Mouse (Mus musculus) megakaryocyte, embryonic 14.5 days (primary cell): Measurements from ENCODE around the gene Adgrl3.

ENCODE experiments used
- FLI1 ChIP-seq: IDR thresholded peaks from 2 replicates; pipeline ENCODE4 v1.6.1; 2012; ENCODE audit warnings: low read length, inconsistent platforms, mixed read lengths
- GATA1 ChIP-seq: IDR thresholded peaks from 3 replicates; pipeline ENCODE4 v1.6.1; 2012; ENCODE audit warnings: mixed read lengths, low read length, inconsistent platforms, borderline replicate concordance

DNA sequence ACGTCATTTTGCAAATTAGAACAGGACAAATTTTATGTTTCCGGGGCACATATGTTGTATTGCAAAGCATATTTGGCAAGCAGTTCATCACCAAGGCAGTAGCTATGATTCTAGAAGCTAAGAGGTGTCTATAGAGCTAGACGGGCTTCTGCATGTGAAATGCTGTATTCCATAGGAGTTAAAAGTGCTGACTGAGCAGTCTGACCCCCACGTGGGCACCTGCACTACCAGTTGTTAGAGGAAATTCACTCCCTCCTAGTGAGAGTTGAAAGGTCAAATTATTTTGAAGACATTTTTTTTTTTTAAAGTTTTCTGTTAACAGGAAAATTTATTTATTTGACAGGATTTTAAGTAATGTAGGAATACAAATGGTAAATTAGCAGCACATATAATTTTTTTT is 776.2 kb downstream of the Adgrl3 start:
- TF ChIP-seq GATA1 = no peak
- no peak for TF ChIP-seq FLI1
